26 mouse cellular contexts compared by ENCODE assay signal in genomic region chr12:16362341-16362740, GRCm38 (mm10).
DNase-seq lines count a peak whose midpoint lies in the region; ATAC-seq and TF ChIP-seq lines count a peak whose summit lies in the region.
"Had no signal": no experiment of that assay in that cellular context is flagged by ENCODE, and none has a peak within 500 bp of the region (broad histone marks: within the 10 kb centered on the region; RNA-seq: fewer than 3 reads in every experiment).

No protein-coding gene starts in this region.

- no peaks in the 10 kb centered on the region for H3K27me3 ChIP-seq in lung, embryonic 14.5 days (ENCODE audit: insufficient read depth, low read length)
- H3K27me3 ChIP-seq: embryonic facial prominence, embryonic 12.5 days; heart, embryonic 12.5 days; intestine, embryonic 15.5 days; Patski had no signal

- H3K36me3 ChIP-seq in lung, embryonic 14.5 days (ENCODE audit: insufficient read depth) = no peaks in the 10 kb centered on the region
- H3K36me3 ChIP-seq: embryonic facial prominence, embryonic 12.5 days; G1E; heart, embryonic 12.5 days; hindbrain, embryonic 10.5 days; intestine, embryonic 15.5 days had no signal

- H3K4me1 ChIP-seq in lung, embryonic 14.5 days (ENCODE audit: insufficient read depth) = 0 out of 2 replicates have a peak, but pooled peaks cover 4% of the 10 kb centered on the region
- H3K4me1 ChIP-seq: heart, embryonic 12.5 days; hindbrain, embryonic 10.5 days; intestine, embryonic 15.5 days had no signal

- DNase-seq in lung, embryonic 14.5 days = peak; percentile 77
- no peak for DNase-seq in lung, postnatal 4 days
- DNase-seq in 3T3-L1 (ENCODE audit: low read depth, low spot score) (peak; percentile 84), adipocyte (ENCODE audit: low spot score) (peak; percentile 57)
- DNase-seq in large intestine, adult 2 months (ENCODE audit: low read depth, low spot score) = peak; percentile 21
- DNase-seq in Muller cell, postnatal 12 days (ENCODE audit: inconsistent ontology term) = no peak
- no peak for DNase-seq in layer of hippocampus, postnatal 14 days (ENCODE audit: low spot score in 2 of 2)
- DNase-seq: adrenal gland, adult 2 months; adrenal gland, postnatal 25 days; cerebellum, adult 11 months; cerebellum, adult 8-10 months; cerebellum, postnatal 14 days; embryo, embryonic 11 days; gastrocnemius, postnatal 25 days had no signal

- ATAC-seq in lung, embryonic 14.5 days (ENCODE audit: insufficient read depth) = peak; percentile 84
- no peak for ATAC-seq in frontal cortex, adult (ENCODE audit: low TSS enrichment)
- ATAC-seq: activated CD4-positive, CD25-positive, alpha-beta regulatory T cell, adult 4 months; CD4-positive, CD25-positive, alpha-beta regulatory T cell, adult 4 months; forebrain, embryonic 16.5 days; intestine, embryonic 15.5 days; Patski had no signal

- peaks cover 4% of the 10 kb centered on the region; the same call in 1 of the 2 replicates for H3K9me3 ChIP-seq in lung, embryonic 14.5 days (ENCODE audit: low read depth, low read length)
- H3K9me3 ChIP-seq: intestine, embryonic 15.5 days had no signal

- no peak for TF ChIP-seq CTCF in lung, embryonic 14.5 days (IDR thresholded peaks at IDR 0.05; ENCODE audit: low read depth)

- no peak overlapping the region for H3K4me2 ChIP-seq in lung, embryonic 14.5 days
- H3K4me2 ChIP-seq: embryonic facial prominence, embryonic 12.5 days; heart, embryonic 12.5 days; hindbrain, embryonic 14.5 days; intestine, embryonic 15.5 days had no signal

- H3K9ac ChIP-seq in lung, embryonic 14.5 days = no peak overlapping the region
- H3K9ac ChIP-seq: embryonic facial prominence, embryonic 12.5 days; heart, embryonic 12.5 days; hindbrain, embryonic 14.5 days; intestine, embryonic 15.5 days had no signal

- H3K4me3 ChIP-seq in lung, embryonic 14.5 days (ENCODE audit: low read depth, low read length) = no peak overlapping the region
- H3K4me3 ChIP-seq: embryonic facial prominence, embryonic 12.5 days; erythroblast, embryonic 14.5 days; heart, embryonic 12.5 days; hindbrain, embryonic 10.5 days; intestine, embryonic 15.5 days had no signal

- 0 out of 2 replicates have a peak overlapping the region, but pooled peaks have one; percentile 47 for H3K27ac ChIP-seq in lung, embryonic 14.5 days (ENCODE audit: low read depth)
- H3K27ac ChIP-seq: embryonic facial prominence, embryonic 12.5 days; hindbrain, embryonic 10.5 days; hindbrain, embryonic 14.5 days; intestine, embryonic 15.5 days had no signal

Comparison
In these comparisons a context has a peak if more than half of its experiments do, and no peak if none do; other contexts are left out.
1. DNase-seq: peak in lung, embryonic 14.5 days (single experiment), 3T3-L1 (single experiment), adipocyte (single experiment) and large intestine, adult 2 months (single experiment); none in lung, postnatal 4 days (0 of 2), Muller cell, postnatal 12 days (single experiment) and layer of hippocampus, postnatal 14 days (0 of 2).